Mouse (Mus musculus): ENCODE results near the gene Fam83c. TPM values are rescaled to one million over a fixed set of nuclear protein-coding genes. Genes with fewer than 3 reads are reported as not detected.

Gene Fam83c
- total and polyA plus RNA-seq, 3 experiments: 0.03 to 0.04 TPM; not detected in 1

DNA sequence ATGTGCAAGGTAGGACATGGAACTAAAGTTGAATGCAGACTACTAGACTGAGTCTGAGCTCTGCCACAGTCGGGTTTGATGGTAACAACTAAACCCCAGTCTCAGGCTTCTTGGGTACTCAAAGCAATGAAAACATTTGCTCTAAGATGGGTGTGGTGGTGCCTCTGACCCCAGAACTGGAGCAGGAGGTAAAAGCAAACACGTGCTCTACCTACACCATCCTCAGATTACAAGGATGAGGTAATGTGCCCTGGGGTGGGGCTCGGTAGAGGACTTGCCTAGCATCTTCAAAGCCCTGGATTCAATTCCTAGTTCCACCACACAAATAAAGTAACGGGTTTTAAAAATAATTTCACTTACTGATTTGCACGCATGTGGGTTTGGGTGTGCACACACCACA lies 17.9 kb upstream of the Fam83c start:
- no peak for TF ChIP-seq UBTF (IDR thresholded peaks at IDR 0.05; ENCODE audit: borderline replicate concordance, insufficient read depth, low read depth, low read length)
- no peak for TF ChIP-seq USF1 (IDR thresholded peaks at IDR 0.05; ENCODE audit: low read depth, low read length)
- no peak for TF ChIP-seq POLR2A (IDR thresholded peaks at IDR 0.05; ENCODE audit: control insufficient read depth in 1 of 2, insufficient read depth in 1 of 2, low read depth in 1 of 2, low read length in 2 of 2, poor library complexity in 1 of 2)
- TF ChIP-seq E2F4 (IDR thresholded peaks at IDR 0.05; ENCODE audit: borderline replicate concordance, low read depth, low read length): no peak
- no peak for TF ChIP-seq TAL1 (IDR thresholded peaks at IDR 0.05; ENCODE audit: low read length)
- no peak for TF ChIP-seq NRF1 (IDR thresholded peaks at IDR 0.05; ENCODE audit: insufficient read depth, low read depth, low read length, poor library complexity, severe bottlenecking)
- TF ChIP-seq RCOR1 (IDR thresholded peaks at IDR 0.05; ENCODE audit: low read depth, low read length): no peak
- no peak overlapping the region for H3K4me3 ChIP-seq (ENCODE audit: control insufficient read depth in 1 of 2, insufficient read depth in 1 of 2, low read depth in 2 of 2, low read length in 2 of 2)

DNA sequence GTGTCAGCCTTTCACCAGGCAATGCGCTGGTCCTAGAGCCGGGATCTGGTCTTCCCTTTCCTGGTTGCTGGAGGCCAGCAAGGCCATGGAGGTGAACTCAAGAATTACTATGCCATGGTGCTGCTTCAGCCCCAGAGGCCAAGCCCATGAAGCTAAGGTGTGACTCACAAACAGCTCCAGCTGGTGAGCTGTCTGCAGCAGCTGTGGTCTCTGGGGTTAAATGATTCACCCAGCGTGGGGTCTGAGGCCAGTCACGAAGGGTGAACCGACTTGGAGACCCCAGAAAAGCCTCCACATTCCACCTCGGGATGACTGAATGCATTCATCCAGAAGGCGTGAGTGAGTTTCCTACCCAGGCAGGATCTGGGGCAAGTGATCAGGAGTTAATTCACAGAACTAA lies 15.5 kb upstream of the Fam83c start:
- no peak overlapping the region for H3K9ac ChIP-seq (ENCODE audit: control insufficient read depth, low read depth, low read length, poor library complexity, severe bottlenecking)
- DNase-seq (ENCODE audit: low read depth, low spot score): no peak
- no peaks in the 10 kb centered on the region for H3K9me3 ChIP-seq (replicated peaks; ENCODE audit: insufficient read depth, low read length)
- H3K4me3 ChIP-seq (ENCODE audit: control insufficient read depth in 1 of 2, insufficient read depth in 1 of 2, low read depth in 2 of 2, low read length in 2 of 2): no peak overlapping the region
- H3K36me3 ChIP-seq (ENCODE audit: control insufficient read depth in 1 of 2, insufficient read depth in 2 of 2, low read length in 2 of 2): peaks cover 0 to 6% of the 10 kb centered on the region in 2 experiments; a peak in 2 of 4 replicates
- H3K4me1 ChIP-seq (ENCODE audit: control insufficient read depth in 1 of 2, insufficient read depth in 2 of 2, low read length in 2 of 2): no peaks in the 10 kb centered on the region
- TF ChIP-seq ZMIZ1 (IDR thresholded peaks at IDR 0.05; ENCODE audit: low read depth, low read length): no peak
- TF ChIP-seq UBTF (IDR thresholded peaks at IDR 0.05; ENCODE audit: borderline replicate concordance, insufficient read depth, low read depth, low read length): no peak
- no peak for TF ChIP-seq RCOR1 (IDR thresholded peaks at IDR 0.05; ENCODE audit: low read depth, low read length)
- TF ChIP-seq POLR2AphosphoS2 (IDR thresholded peaks at IDR 0.05; ENCODE audit: low read length): no peak
- TF ChIP-seq JUND (IDR thresholded peaks at IDR 0.05; ENCODE audit: low read depth, low read length): no peak
- TF ChIP-seq KAT2A (conservative IDR thresholded peaks at IDR 0.05; ENCODE audit: low read depth, low read length): no peak
- no peak for TF ChIP-seq ZC3H11A (IDR thresholded peaks at IDR 0.05; ENCODE audit: low read depth, low read length)
- TF ChIP-seq ZNF384 (IDR thresholded peaks at IDR 0.05; ENCODE audit: low read depth, low read length): no peak
- TF ChIP-seq MYB (IDR thresholded peaks at IDR 0.05; ENCODE audit: low read depth, low read length): no peak
- TF ChIP-seq TBP (IDR thresholded peaks at IDR 0.05; ENCODE audit: low read depth, low read length): no peak
- TF ChIP-seq NELFE (IDR thresholded peaks at IDR 0.05; ENCODE audit: low read depth, low read length): no peak
- TF ChIP-seq MAFK (IDR thresholded peaks at IDR 0.05; ENCODE audit: borderline replicate concordance, low read depth, low read length): no peak
- TF ChIP-seq CHD2 (IDR thresholded peaks at IDR 0.05; ENCODE audit: low read length): no peak
- no peak for TF ChIP-seq CHD1 (IDR thresholded peaks at IDR 0.05; ENCODE audit: low read depth, low read length)
- no peak overlapping the region for H3K27ac ChIP-seq (ENCODE audit: control insufficient read depth, low read depth, low read length)
- no peaks in the 10 kb centered on the region for H3K27me3 ChIP-seq (ENCODE audit: control insufficient read depth in 1 of 2, insufficient read depth in 2 of 2, low read length in 2 of 2)
- no peaks in the 10 kb centered on the region for H3K79me2 ChIP-seq (ENCODE audit: control insufficient read depth, insufficient read depth, low read length, poor library complexity)

More for the DNA sequence above, 17.9 kb upstream of the Fam83c start:
- no peak overlapping the region for H3K9ac ChIP-seq (ENCODE audit: control insufficient read depth, low read depth, low read length, poor library complexity, severe bottlenecking)
- DNase-seq (ENCODE audit: low read depth, low spot score): no peak
- no peaks in the 10 kb centered on the region for H3K4me1 ChIP-seq (ENCODE audit: control insufficient read depth in 1 of 2, insufficient read depth in 2 of 2, low read length in 2 of 2)
- no peaks in the 10 kb centered on the region for H3K27me3 ChIP-seq (ENCODE audit: control insufficient read depth in 1 of 2, insufficient read depth in 2 of 2, low read length in 2 of 2)
- H3K79me2 ChIP-seq (ENCODE audit: control insufficient read depth, insufficient read depth, low read length, poor library complexity): no peaks in the 10 kb centered on the region
- H3K36me3 ChIP-seq (ENCODE audit: control insufficient read depth in 1 of 2, insufficient read depth in 2 of 2, low read length in 2 of 2): peaks cover 0 to 4% of the 10 kb centered on the region in 2 experiments; a peak in 2 of 4 replicates
- no peaks in the 10 kb centered on the region for H3K9me3 ChIP-seq (replicated peaks; ENCODE audit: insufficient read depth, low read length)
- no peak overlapping the region for H3K27ac ChIP-seq (ENCODE audit: control insufficient read depth, low read depth, low read length)

Data from MEL (cell line).